Mouse (Mus musculus): Measurements from ENCODE around the gene Sinhcaf.

DNA sequence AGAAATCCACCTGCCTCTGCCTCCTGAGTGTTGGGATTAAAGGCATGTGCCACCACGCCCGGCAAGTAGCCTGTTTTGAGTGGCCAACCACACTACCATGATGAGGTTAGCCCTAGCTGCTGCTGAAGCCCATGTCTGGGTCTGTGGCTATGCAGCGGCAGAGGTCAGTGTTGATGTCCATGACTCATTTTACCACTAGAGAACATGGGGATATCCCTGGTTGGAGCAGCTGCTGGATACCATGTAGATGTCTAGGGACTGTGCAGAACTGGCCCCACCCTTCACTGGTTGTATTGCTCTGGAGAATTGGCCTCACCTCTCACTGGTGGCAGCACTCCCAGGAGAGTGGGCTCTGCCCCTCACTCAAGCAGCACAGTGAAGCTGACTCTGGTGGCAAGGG, 28.8 kb upstream of the Sinhcaf start:
- TF ChIP-seq POLR2A (IDR thresholded peaks at IDR 0.05; ENCODE audit: borderline replicate concordance, low read depth, low read length) (no peak), CTCF (IDR thresholded peaks at IDR 0.05; ENCODE audit: low read depth, low read length) (no peak)
